Mouse (Mus musculus) Patski (cell line): ENCODE measurements around the gene Arl5b. TPM values are rescaled to one million over a fixed set of nuclear protein-coding genes. Genes with fewer than 3 reads are reported as not detected.

Experiments
- ATAC-seq: fragments of 100-300 bp; one replicate; pipeline ENCODE4 v1.8.0; 2021
- CTCF ChIA-PET: fragments of 350-600 bp; sonication (Branson Sonifier 250); formaldehyde crosslinking; loops from one replicate; lab custom pipeline; 2022; ENCODE audit warnings: inconsistent platforms; lab: Charles Lee
- POLR2A ChIA-PET: fragments of 350-600 bp; sonication (Branson Sonifier 250); formaldehyde crosslinking; loops from one replicate; lab custom pipeline; 2022; ENCODE audit warnings: antibody characterized with exemption, inconsistent platforms; lab: Charles Lee
- DNase-seq: peaks from one replicate; pipeline ENCODE4 v3.0.0-alpha.2; 2011; ENCODE audit warnings: low read depth, low spot score
- H3K27me3 ChIP-seq: fragments of 371-371 bp; one replicate; pipeline ENCODE4 v1.5.1; 2021
- CTCF ChIP-seq: fragments of 100-300 bp; IDR thresholded peaks from one replicate; pipeline ENCODE4 v1.5.1; 2021
- in situ Hi-C: fragments of 300-500 bp; cut with MboI; formaldehyde crosslinking; loops from 3 replicates; pipeline ENCODE4 v1.11.1; 2018; ENCODE audit warnings: low pct_unique_long_range_greater_than_20kb, mixed read lengths
- polyA plus RNA-seq: library from polyadenylated mRNA; unstranded; gene quantifications from one replicate; pipeline ENCODE4 v1.2.3, GENCODE M21; 2021

Gene Arl5b
- polyA plus RNA-seq, 1 experiment from 2014 or later: 11.2 TPM

DNA sequence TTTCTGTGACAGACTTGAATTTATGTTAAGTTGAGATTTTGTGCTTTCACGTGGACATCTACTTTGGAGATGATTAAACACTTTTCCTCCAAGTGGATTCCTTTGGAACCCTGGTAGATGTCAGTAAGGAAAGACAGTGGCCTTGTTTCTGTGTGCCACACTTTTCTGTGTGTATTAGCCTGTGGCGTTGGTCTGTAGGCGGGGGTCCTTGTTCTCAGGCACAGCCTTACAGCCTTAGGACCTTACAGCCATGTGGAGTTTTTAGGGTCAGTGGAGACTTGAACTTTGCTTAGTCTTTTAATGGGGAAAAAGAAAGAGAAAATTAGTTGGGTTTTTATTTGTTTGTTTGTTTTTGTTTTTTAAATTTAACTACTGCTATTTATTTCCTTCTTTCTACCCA is 11.7 kb downstream of the Arl5b start:
- no peak for TF ChIP-seq CTCF
- POLR2A ChIA-PET: no interaction called here
- H3K27me3 ChIP-seq: no peaks in the 10 kb centered on the region
- CTCF ChIA-PET: no interaction called here
- in situ Hi-C loops: no loop called here
- no peak for DNase-seq
- no peak for ATAC-seq

DNA sequence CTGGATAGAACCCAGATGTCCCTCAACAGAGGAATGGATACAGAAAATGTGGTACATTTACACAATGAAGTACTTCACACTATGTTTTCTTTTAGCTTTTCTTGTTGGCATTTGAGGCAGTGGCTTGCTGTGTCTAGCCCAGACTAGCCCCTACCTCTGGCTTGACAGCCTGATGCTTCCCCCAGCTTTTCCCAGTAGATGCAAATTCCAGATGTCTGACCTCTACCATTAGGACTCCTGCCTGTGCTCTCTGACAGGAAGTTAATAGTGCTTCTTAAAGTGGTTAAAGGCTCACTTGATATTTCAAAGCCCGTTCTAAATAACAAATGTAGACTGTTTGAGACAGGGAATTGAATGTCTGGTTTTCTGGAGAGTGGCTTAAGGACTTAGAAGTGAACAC is 14.6 kb downstream of the Arl5b start:
- no peak for TF ChIP-seq CTCF
- in situ Hi-C loops: no loop called here
- POLR2A ChIA-PET: no interaction called here
- DNase-seq (no peak), ATAC-seq (no peak)
- no peaks in the 10 kb centered on the region for H3K27me3 ChIP-seq
- CTCF ChIA-PET: no interaction called here

DNA sequence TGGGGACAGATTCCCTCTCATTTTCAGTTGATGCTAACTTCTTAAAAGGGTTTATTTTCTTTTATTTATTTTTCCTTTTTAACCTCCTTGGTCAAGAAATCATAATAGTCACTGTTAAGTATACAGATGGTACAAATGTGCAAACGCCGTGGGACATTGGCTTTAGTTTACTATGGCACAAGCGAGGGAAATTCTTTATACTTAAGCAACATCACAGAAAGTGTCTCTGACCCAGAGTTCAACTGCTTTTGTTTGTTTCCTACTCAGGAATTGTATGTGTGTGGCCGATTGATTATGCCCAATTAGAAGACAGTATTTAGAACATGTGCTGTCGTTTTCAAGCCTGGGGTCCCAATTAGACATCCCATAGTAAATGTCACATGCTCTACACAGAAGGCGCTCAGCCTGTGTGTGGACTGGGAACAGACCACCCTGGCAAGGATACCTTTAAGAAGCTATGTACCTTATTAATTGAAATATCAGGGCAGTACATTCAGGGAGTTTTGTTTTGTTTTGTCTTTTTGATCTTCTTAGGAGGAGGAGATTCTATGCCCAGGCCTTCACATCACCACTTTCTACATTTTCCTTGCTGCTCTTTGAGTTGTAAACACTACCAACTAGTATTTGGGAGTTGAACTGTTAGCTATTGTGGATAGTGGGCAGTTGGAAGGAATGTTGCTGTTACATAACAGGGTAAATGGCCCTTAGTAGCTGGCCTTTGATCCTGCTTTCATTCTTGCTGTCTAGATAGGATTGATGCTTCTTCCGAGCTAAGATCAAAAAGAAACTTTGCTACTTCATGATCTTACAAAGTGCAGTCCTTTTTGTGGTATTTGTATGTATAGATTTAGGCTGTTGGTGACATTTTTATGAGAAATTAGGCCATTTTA is 15.4 kb downstream of the Arl5b start:
- no peak for ATAC-seq
- ChIA-PET CTCF (no interaction called here), POLR2A (no interaction called here)
- no peaks in the 10 kb centered on the region for H3K27me3 ChIP-seq
- DNase-seq: no peak
- in situ Hi-C loops: no loop called here
- TF ChIP-seq CTCF: no peak

DNA sequence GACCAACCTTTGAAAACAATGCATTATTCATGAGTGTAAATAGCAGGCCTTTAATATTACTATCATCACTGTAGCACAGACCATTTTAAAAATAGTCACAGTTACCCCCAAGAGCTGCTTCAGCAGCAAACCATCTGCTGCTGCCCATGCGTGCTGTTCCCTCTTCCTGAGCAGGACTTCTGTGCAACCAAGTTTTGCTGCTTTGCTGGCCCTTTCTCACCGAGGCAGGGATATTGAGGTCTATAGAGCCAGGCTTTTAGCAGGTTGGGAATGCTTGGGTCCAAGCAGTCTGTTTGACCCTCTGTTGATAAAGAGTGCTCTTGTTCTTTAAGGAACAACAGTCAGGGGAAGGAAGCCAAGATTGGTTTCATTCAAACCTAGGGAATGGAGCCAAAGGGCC is 16.3 kb downstream of the Arl5b start:
- ChIA-PET CTCF (no interaction called here), POLR2A (no interaction called here)
- ATAC-seq (no peak), DNase-seq (no peak)
- in situ Hi-C loops: no loop called here
- TF ChIP-seq CTCF: no peak
- no peaks in the 10 kb centered on the region for H3K27me3 ChIP-seq

DNA sequence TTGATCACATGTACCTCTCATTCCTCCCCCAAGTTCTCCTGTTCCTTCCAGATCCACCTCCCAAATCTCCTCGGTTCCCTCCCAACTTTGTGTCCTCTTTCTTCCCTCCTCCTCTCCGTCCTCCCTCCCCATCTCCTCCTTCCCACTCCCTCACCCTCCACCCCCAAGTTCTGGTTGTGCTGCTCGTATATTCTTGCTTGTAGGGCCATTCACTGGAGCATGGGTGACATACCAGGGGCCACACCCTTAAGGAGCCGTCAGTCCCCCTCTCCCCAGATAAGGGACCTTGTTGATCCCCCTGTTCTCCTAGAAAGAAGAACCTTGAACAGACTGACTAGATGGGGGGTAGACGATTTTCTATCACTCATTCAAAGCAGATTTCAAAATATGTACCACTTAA is 17.9 kb downstream of the Arl5b start:
- no peak for ATAC-seq
- DNase-seq: no peak

DNA sequence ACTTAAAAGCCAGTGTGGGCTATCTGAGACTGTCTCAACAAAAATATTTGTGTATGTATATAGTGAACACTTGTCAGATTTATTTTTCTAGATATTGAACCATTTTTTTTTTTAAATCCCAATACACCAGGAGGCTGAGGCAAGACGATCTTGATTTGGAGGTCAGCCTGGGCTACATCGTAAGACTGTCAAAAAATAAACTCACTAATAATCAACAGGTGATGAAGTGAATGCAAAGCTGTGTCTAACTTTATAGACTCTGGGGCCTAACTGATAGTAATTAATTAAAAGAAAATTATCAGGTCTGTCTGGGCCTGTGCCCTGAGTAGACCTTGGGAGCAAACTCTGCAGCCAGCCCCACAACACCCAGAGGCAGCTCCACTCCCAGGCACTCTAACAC is 34.5 kb downstream of the Arl5b start:
- in situ Hi-C loops: loop anchor here (25.0 kb wide), 1 partner anchor 1229 kb away; no protein-coding TSS in a partner anchor
- ATAC-seq: no peak
- POLR2A ChIA-PET: interaction anchor here (0.8 kb wide), 1 partner anchor 10 kb away, joined by 6 read pairs; no protein-coding TSS in a partner anchor
- no peak for DNase-seq
- H3K27me3 ChIP-seq: no peaks in the 10 kb centered on the region
- CTCF ChIA-PET: no interaction called here
- no peak for TF ChIP-seq CTCF

More for the DNA sequence above, 17.9 kb downstream of the Arl5b start:
- in situ Hi-C loops: no loop called here
- ChIA-PET CTCF (no interaction called here), POLR2A (no interaction called here)
- no peak for TF ChIP-seq CTCF
- no peaks in the 10 kb centered on the region for H3K27me3 ChIP-seq

DNA sequence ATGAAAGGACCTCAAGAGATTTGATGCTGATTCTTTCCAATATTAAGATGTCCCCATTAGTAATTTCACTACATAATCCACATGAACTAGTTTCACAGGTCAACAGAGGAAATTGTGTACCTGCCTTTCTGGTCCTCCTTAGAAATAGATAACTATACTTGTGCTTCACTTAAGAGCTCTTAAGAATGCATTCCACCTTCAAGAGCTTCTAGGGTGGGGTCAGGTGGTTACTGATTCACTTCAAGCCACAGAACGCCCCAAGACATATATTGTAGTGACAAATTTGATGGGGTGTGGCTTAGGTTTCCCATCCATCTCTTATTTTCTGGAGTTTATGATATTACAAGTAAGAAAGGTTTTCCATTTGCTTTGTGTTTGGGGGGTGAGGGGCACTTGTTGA is 38.1 kb downstream of the Arl5b start:
- no peak for TF ChIP-seq CTCF
- POLR2A ChIA-PET: interaction anchor here (0.6 kb wide), 1 partner anchor 870 kb away, joined by 3 read pairs; no protein-coding TSS in a partner anchor
- DNase-seq (no peak), ATAC-seq (no peak)
- CTCF ChIA-PET: interaction anchor here (0.9 to 2.7 kb wide), 2 partner anchors 8 to 12 kb away, joined by 4 to 10 read pairs; no protein-coding TSS in a partner anchor
- H3K27me3 ChIP-seq: no peaks in the 10 kb centered on the region
- in situ Hi-C loops: loop anchor here (25.0 kb wide), 1 partner anchor 1225 kb away; no protein-coding TSS in a partner anchor

DNA sequence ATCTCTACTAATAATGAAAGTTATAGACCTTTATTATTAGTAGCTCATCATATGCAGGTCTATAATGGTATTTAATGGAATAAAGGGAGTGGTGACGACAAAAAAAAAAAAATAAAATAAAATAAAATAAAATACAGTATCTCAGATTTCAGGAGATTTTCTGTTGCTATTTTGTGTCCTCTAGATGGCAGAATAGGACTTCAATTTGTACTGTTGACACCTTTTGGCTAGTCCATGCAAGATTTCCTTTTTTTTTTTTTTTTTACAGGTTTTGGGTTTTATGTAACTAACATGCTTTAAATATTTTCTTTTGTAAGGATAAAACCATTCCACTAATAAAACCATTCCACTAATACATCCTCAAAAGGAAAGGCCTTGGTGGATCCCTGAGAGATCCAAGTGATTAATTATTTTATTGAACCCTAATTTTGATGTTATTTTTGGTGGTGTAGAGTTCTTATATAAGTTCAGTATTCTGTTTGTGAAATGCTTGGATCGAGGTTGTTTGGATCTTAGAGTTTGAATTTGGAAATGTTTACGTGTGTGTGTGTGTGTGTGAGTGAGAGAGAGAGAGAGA is 47.4 kb downstream of the Arl5b start:
- DNase-seq: no peak
- in situ Hi-C loops: loop anchor here (25.0 kb wide), 1 partner anchor 1216 kb away; no protein-coding TSS in a partner anchor
- POLR2A ChIA-PET: no interaction called here
- CTCF ChIA-PET: no interaction called here
- no peak for TF ChIP-seq CTCF
- peaks cover 9% of the 10 kb centered on the region for H3K27me3 ChIP-seq
- ATAC-seq: no peak

DNA sequence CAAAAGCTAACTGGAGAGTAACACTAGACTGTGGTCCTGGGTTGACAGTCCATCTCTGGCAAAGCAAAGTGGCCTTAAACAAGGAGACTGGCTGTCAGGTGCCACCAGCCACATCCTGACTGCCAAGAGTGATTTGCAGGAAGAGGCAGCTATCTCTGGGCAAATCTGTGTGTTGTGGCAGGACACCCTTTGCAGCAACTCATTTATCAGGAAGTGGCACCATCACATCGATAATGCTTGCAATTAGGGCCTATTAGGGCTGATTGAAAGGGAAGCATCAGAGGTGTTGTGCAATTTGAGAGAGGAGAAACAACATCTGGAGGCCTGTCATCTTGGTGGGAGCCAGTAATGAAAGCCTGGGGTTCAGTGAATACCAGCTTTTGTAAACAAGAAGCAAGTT is 55.2 kb downstream of the Arl5b start:
- POLR2A ChIA-PET: no interaction called here
- no peak for ATAC-seq
- CTCF ChIA-PET: no interaction called here

DNA sequence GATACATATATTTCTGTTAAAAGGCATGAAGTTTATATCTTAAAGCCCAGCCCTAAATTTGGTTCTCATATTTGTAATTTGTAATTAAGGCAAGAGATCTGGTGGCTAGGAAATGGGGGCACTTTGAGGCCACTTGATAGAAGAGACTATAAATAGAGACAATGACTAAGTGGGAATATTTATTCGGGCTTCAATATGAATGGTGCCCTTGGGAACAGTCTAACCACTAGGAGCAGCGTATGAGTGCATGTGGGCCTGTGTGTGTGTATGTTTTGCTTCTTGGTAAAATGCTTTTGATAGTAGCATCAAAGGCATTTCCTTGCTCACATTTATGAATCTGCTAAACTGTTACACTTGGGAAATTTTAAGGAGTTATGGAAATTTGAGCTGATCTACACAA is 62.1 kb downstream of the Arl5b start:
- no peak for DNase-seq
- no peak for ATAC-seq
- no peaks in the 10 kb centered on the region for H3K27me3 ChIP-seq
- POLR2A ChIA-PET: no interaction called here
- no peak for TF ChIP-seq CTCF
- CTCF ChIA-PET: no interaction called here
- in situ Hi-C loops: no loop called here

More for the DNA sequence above, 55.2 kb downstream of the Arl5b start:
- in situ Hi-C loops: no loop called here
- no peak for TF ChIP-seq CTCF
- DNase-seq: no peak
- H3K27me3 ChIP-seq: no peaks in the 10 kb centered on the region
